In genomic region chr4:119670736-119671135, GRCm38 (mm10) we compare ENCODE assay signal across 29 mouse cellular contexts. TPM values are rescaled to one million over a fixed set of nuclear protein-coding genes. Genes with fewer than 3 reads are reported as not detected.
DNase-seq lines count a peak whose midpoint lies in the region; ATAC-seq and TF ChIP-seq lines count a peak whose summit lies in the region.
"Had no signal": no experiment of that assay in that cellular context is flagged by ENCODE, and none has a peak within 500 bp of the region (broad histone marks: within the 10 kb centered on the region; RNA-seq: fewer than 3 reads in every experiment).

No protein-coding gene starts in this region.

- no peak for TF ChIP-seq CTCF in CH12.LX (conservative IDR thresholded peaks at IDR 0.05 in 1 of 2, IDR thresholded peaks at IDR 0.05 in 1 of 2; ENCODE audit: low read depth in 2 of 2, low read length in 2 of 2)

- TF ChIP-seq POLR2A in CH12.LX (IDR thresholded peaks at IDR 0.05; ENCODE audit: low read depth, low read length) = no peak

- in situ Hi-C loops in CH12.LX (cut with MboI; ENCODE audit: low pct_ligation_motif_present, low pct_unique_long_range_greater_than_20kb, low sequenced_read_pairs) = loop anchor here (25.0 kb wide), 1 partner anchor 408 kb away; the partner anchor contains the start of gene Cldn19

- no peak overlapping the region for H3K4me3 ChIP-seq in midbrain, embryonic 14.5 days (replicated peaks; ENCODE audit: low read depth, low read length)
- no peak overlapping the region for H3K4me3 ChIP-seq in midbrain, embryonic 13.5 days (replicated peaks)
- H3K4me3 ChIP-seq in CH12.LX (replicated peaks in 1 of 3; ENCODE audit: low read depth in 2 of 3, low read length in 2 of 3, poor library complexity in 1 of 3) = no peak overlapping the region
- H3K4me3 ChIP-seq in forebrain, embryonic 16.5 days (replicated peaks; ENCODE audit: low read length) = no peak overlapping the region
- H3K4me3 ChIP-seq: embryonic facial prominence, embryonic 10.5 days; left cerebral cortex, adult 2 months; limb, embryonic 10.5 days; liver, embryonic 15.5 days; lung, embryonic 15.5 days; neural tube, embryonic 15.5 days had no signal

- no peak for TF ChIP-seq RAD21 in CH12.LX (IDR thresholded peaks at IDR 0.05; ENCODE audit: low read depth, low read length)

- dilution Hi-C loops in CH12.LX (cut with MboI; ENCODE audit: extremely low pct_ligation_motif_present, extremely low pct_unique_long_range_greater_than_20kb, low sequenced_read_pairs) = no loop called here

- H3K4me1 ChIP-seq in midbrain, embryonic 14.5 days (ENCODE audit: control insufficient read depth, insufficient read depth, low read length) = peaks cover 12% of the 10 kb centered on the region
- peaks cover 19% of the 10 kb centered on the region for H3K4me1 ChIP-seq in midbrain, embryonic 13.5 days (replicated peaks)
- H3K4me1 ChIP-seq in CH12.LX (ENCODE audit: control insufficient read depth in 1 of 2, insufficient read depth in 2 of 2) = peaks cover 31 to 72% of the 10 kb centered on the region in 2 experiments
- peaks cover 21% of the 10 kb centered on the region for H3K4me1 ChIP-seq in forebrain, embryonic 16.5 days (replicated peaks; ENCODE audit: control insufficient read depth, insufficient read depth, low read length)
- H3K4me1 ChIP-seq: limb, embryonic 10.5 days; liver, embryonic 15.5 days; lung, embryonic 15.5 days had no signal

- peak; percentile 74 for DNase-seq in heart, adult 11 months
- no peak for DNase-seq in heart, adult 8-10 months (ENCODE audit: low spot score)
- peak; percentile 23 for DNase-seq in midbrain, embryonic 14.5 days
- no peak for DNase-seq in CH12.LX (ENCODE audit: extremely low read depth)
- DNase-seq in urinary bladder, postnatal 4 days (ENCODE audit: low spot score in 2 of 2) = no peak
- DNase-seq: adrenal gland, postnatal 36 days; cerebellum, adult 9-11 months; gastrocnemius, postnatal 14 days; heart, adult 18-20 months; heart, postnatal 36 days; kidney, adult 11 months; liver; lung, postnatal 36 days had no signal

- H3K27ac ChIP-seq in midbrain, embryonic 14.5 days (replicated peaks; ENCODE audit: low read depth, low read length) = no peak overlapping the region; the same call in 1 of the 2 replicates
- no peak overlapping the region for H3K27ac ChIP-seq in midbrain, embryonic 13.5 days
- H3K27ac ChIP-seq in CH12.LX (ENCODE audit: insufficient read depth, low read depth) = no peak overlapping the region
- H3K27ac ChIP-seq in forebrain, embryonic 16.5 days (ENCODE audit: low read length) = peak overlapping the region; percentile 85
- H3K27ac ChIP-seq: embryonic facial prominence, embryonic 10.5 days; kidney, postnatal 0 days; left cerebral cortex, adult 2 months; limb, embryonic 10.5 days; liver, embryonic 15.5 days; lung, embryonic 15.5 days had no signal

- WGBS in midbrain, embryonic 14.5 days = 86% methylated on average over 6 of the region's 6 CpGs
- 86% methylated on average over 6 of the region's 6 CpGs for WGBS in midbrain, embryonic 13.5 days
- 79% methylated on average over 6 of the region's 6 CpGs for WGBS in forebrain, embryonic 16.5 days

- H3K4me2 ChIP-seq in midbrain, embryonic 14.5 days (ENCODE audit: low read length) = no peak overlapping the region
- no peak overlapping the region for H3K4me2 ChIP-seq in midbrain, embryonic 13.5 days (replicated peaks)
- H3K4me2 ChIP-seq in CH12.LX (ENCODE audit: insufficient read depth, low read depth, poor library complexity, severe bottlenecking) = peak overlapping the region; percentile 82
- H3K4me2 ChIP-seq in forebrain, embryonic 16.5 days (ENCODE audit: low read length) = no peak overlapping the region
- H3K4me2 ChIP-seq: liver, embryonic 15.5 days; lung, embryonic 15.5 days; neural tube, embryonic 15.5 days had no signal

- H3K79me2 ChIP-seq in CH12.LX (replicated peaks; ENCODE audit: control insufficient read depth, extremely low read depth, insufficient read depth, poor library complexity, severe bottlenecking) = no peaks in the 10 kb centered on the region

- H3K9ac ChIP-seq in midbrain, embryonic 14.5 days (replicated peaks; ENCODE audit: low read length) = no peak overlapping the region; the same call in 1 of the 2 replicates
- H3K9ac ChIP-seq in midbrain, embryonic 13.5 days (replicated peaks) = no peak overlapping the region
- H3K9ac ChIP-seq in CH12.LX (ENCODE audit: insufficient read depth, low read depth) = no peak overlapping the region
- H3K9ac ChIP-seq in forebrain, embryonic 16.5 days (replicated peaks; ENCODE audit: low read depth, low read length) = peak overlapping the region; percentile 19; the same call in 1 of the 2 replicates
- H3K9ac ChIP-seq: liver, embryonic 15.5 days; lung, embryonic 15.5 days; neural tube, embryonic 15.5 days had no signal

- no peaks in the 10 kb centered on the region for H3K9me3 ChIP-seq in midbrain, embryonic 14.5 days (ENCODE audit: control insufficient read depth, low read length)
- no peaks in the 10 kb centered on the region for H3K9me3 ChIP-seq in midbrain, embryonic 13.5 days
- no peaks in the 10 kb centered on the region for H3K9me3 ChIP-seq in CH12.LX (replicated peaks; ENCODE audit: low read length)
- no peaks in the 10 kb centered on the region for H3K9me3 ChIP-seq in forebrain, embryonic 16.5 days (ENCODE audit: control insufficient read depth, low read length)
- H3K9me3 ChIP-seq: embryonic facial prominence, embryonic 10.5 days; G1E; limb, embryonic 10.5 days; liver, embryonic 15.5 days; lung, embryonic 15.5 days; neural tube, embryonic 15.5 days had no signal

- no peaks in the 10 kb centered on the region for H3K27me3 ChIP-seq in midbrain, embryonic 14.5 days (ENCODE audit: control insufficient read depth, insufficient read depth, low read length)
- no peaks in the 10 kb centered on the region for H3K27me3 ChIP-seq in midbrain, embryonic 13.5 days
- no peaks in the 10 kb centered on the region for H3K27me3 ChIP-seq in CH12.LX (replicated peaks)
- no peaks in the 10 kb centered on the region for H3K27me3 ChIP-seq in forebrain, embryonic 16.5 days (replicated peaks; ENCODE audit: control insufficient read depth, insufficient read depth, low read length)
- H3K27me3 ChIP-seq: liver, embryonic 15.5 days; lung, embryonic 15.5 days; neural tube, embryonic 15.5 days; Patski had no signal

- ATAC-seq in midbrain, embryonic 14.5 days (ENCODE audit: low FRiP score, low TSS enrichment) = no peak
- no peak for ATAC-seq in midbrain, embryonic 13.5 days
- 0 out of 2 replicates have a peak, but pooled peaks have one; percentile 3 for ATAC-seq in forebrain, embryonic 16.5 days
- ATAC-seq: Patski had no signal

- H3K36me3 ChIP-seq in midbrain, embryonic 14.5 days (ENCODE audit: control insufficient read depth, insufficient read depth, low read length) = no peaks in the 10 kb centered on the region
- no peaks in the 10 kb centered on the region for H3K36me3 ChIP-seq in midbrain, embryonic 13.5 days
- H3K36me3 ChIP-seq in CH12.LX (replicated peaks in 1 of 2; ENCODE audit: control insufficient read depth in 1 of 2, insufficient read depth in 1 of 2, low read length in 1 of 2) = no peaks in the 10 kb centered on the region
- no peaks in the 10 kb centered on the region for H3K36me3 ChIP-seq in forebrain, embryonic 16.5 days (ENCODE audit: control insufficient read depth, insufficient read depth)
- H3K36me3 ChIP-seq: embryonic facial prominence, embryonic 10.5 days; G1E; limb, embryonic 10.5 days; liver, embryonic 15.5 days; lung, embryonic 15.5 days; neural tube, embryonic 15.5 days had no signal

- TF ChIP-seq EP300 in CH12.LX (IDR thresholded peaks at IDR 0.05; ENCODE audit: low read length) = no peak

TF ChIP-seq in CH12.LX, 34 proteins besides CTCF, POLR2A, EP300 and RAD21:
- TF ChIP-seq GABPA (IDR thresholded peaks at IDR 0.05; ENCODE audit: insufficient replicate concordance, low read depth, low read length) = no peak
- no peak for TF ChIP-seq NELFE (IDR thresholded peaks at IDR 0.05; ENCODE audit: low read depth, low read length)
- no peak for TF ChIP-seq MXI1 (IDR thresholded peaks at IDR 0.05; ENCODE audit: low read depth, low read length)
- TF ChIP-seq BHLHE40 (IDR thresholded peaks at IDR 0.05; ENCODE audit: low read depth, low read length) = no peak
- no peak for TF ChIP-seq MAFK (IDR thresholded peaks at IDR 0.05; ENCODE audit: insufficient replicate concordance, low read length)
- TF ChIP-seq ZMIZ1 (IDR thresholded peaks at IDR 0.05; ENCODE audit: low read depth, low read length) = no peak
- TF ChIP-seq NRF1 (IDR thresholded peaks at IDR 0.05; ENCODE audit: low read depth, low read length) = no peak
- no peak for TF ChIP-seq USF1 (IDR thresholded peaks at IDR 0.05; ENCODE audit: low read depth, low read length)
- TF ChIP-seq KAT2A (IDR thresholded peaks at IDR 0.05; ENCODE audit: insufficient replicate concordance, low read length) = no peak
- TF ChIP-seq HCFC1 (IDR thresholded peaks at IDR 0.05; ENCODE audit: low read depth, low read length) = no peak
- no peak for TF ChIP-seq SIN3A (IDR thresholded peaks at IDR 0.05; ENCODE audit: low read length)

RNA-seq across cellular contexts. Expression of gene Guca2b, which starts 12.0 kb away (rescaled TPM):
- total RNA-seq in heart, adult 8-10 months (2022) = under 1 TPM in 2 of 4 experiments, not detected in 2; 0.49 to 0.75 TPM
- not detected in 2 replicates for polyA plus RNA-seq in midbrain, embryonic 14.5 days (2014; fragmentation: Nextera tagmentation; extraction: Ambion mirVana)
- polyA plus RNA-seq in midbrain, embryonic 13.5 days (2015; fragmentation: Nextera tagmentation; extraction: Ambion mirVana) = not detected in 2 replicates
- total RNA-seq in CH12.LX (2012; rRNA removed) (2.3 TPM in 2 replicates), CH12.LX (2014; rRNA removed) (not detected in 2 replicates)
- 1.1 and 1.7 TPM in 2 replicates for polyA plus RNA-seq in CH12.LX (2012; ENCODE audit: insufficient read length, low read depth)
- not detected in 2 replicates for polyA plus RNA-seq in forebrain, embryonic 16.5 days (2015; fragmentation: Nextera tagmentation; extraction: Ambion mirVana)
- total RNA-seq: adrenal gland, postnatal 36 days; gastrocnemius, postnatal 14 days; layer of hippocampus, postnatal 10 days; left cerebral cortex, adult 2 months; megakaryocyte-erythroid progenitor cell, adult 5-6 weeks had no signal
- polyA plus RNA-seq: cortical plate, adult 2 months; embryonic facial prominence, embryonic 10.5 days; G1E; heart, embryonic 14.5 days; limb, embryonic 10.5 days; lung, embryonic 15.5 days; neural tube, embryonic 15.5 days had no signal

RNA-seq across cellular contexts. Expression of gene Guca2a, which starts 33.2 kb away (rescaled TPM):
- total RNA-seq in heart, adult 8-10 months (2022) = not detected
- polyA plus RNA-seq in midbrain, embryonic 14.5 days (2014; fragmentation: Nextera tagmentation; extraction: Ambion mirVana) = not detected in 2 replicates
- polyA plus RNA-seq in midbrain, embryonic 13.5 days (2015; fragmentation: Nextera tagmentation; extraction: Ambion mirVana) = not detected in 2 replicates
- total RNA-seq in CH12.LX (2012; rRNA removed) (not detected in 2 replicates), CH12.LX (2014; rRNA removed) (not detected in 2 replicates)
- polyA plus RNA-seq in CH12.LX (2012; ENCODE audit: insufficient read length, low read depth) = not detected in 2 replicates
- polyA plus RNA-seq in forebrain, embryonic 16.5 days (2015; fragmentation: Nextera tagmentation; extraction: Ambion mirVana) = not detected in 2 replicates
- total RNA-seq: adrenal gland, adult 18-20 months; adrenal gland, postnatal 36 days; G1E; gastrocnemius, postnatal 14 days; heart, adult 18-20 months; heart, postnatal 36 days; layer of hippocampus, postnatal 10 days; left cerebral cortex, adult 2 months; megakaryocyte-erythroid progenitor cell, adult 5-6 weeks had no signal
- polyA plus RNA-seq: cortical plate, adult 2 months; embryonic facial prominence, embryonic 10.5 days; G1E; heart, embryonic 14.5 days; limb, embryonic 10.5 days; liver, embryonic 15.5 days; lung, embryonic 15.5 days; neural tube, embryonic 15.5 days; Patski had no signal

Comparison
In these comparisons a context has a peak if more than half of its experiments do, and no peak if none do; other contexts are left out.
1. DNase-seq: peak in heart, adult 11 months (single experiment) and midbrain, embryonic 14.5 days (single experiment); none in heart, adult 8-10 months (single experiment), CH12.LX (single experiment) and urinary bladder, postnatal 4 days (0 of 2).